Mouse (Mus musculus) spleen, adult 2 months (tissue): ENCODE results near the gene Nosip.

Experiments
- CTCF ChIP-seq: fragments of 200-500 bp; IDR thresholded peaks from 2 replicates; pipeline ENCODE4 v1.5.1; 2011; ENCODE audit warnings: mild to moderate bottlenecking, inconsistent platforms; ENCODE audit not compliant: insufficient read depth, insufficient read length, insufficient replicate concordance; ENCODE audit errors: extremely low read depth
- POLR2A ChIP-seq: fragments of 200-500 bp; IDR thresholded peaks from 2 replicates; pipeline ENCODE4 v1.6.1; 2011; ENCODE audit warnings: low read depth, low read length, inconsistent platforms

- no peak for TF ChIP-seq CTCF
- no peak for TF ChIP-seq POLR2A
These were observed 21.4 kb upstream of the Nosip start for GRCm38 (mm10) chr7:45040851-45041250.
